Mouse (Mus musculus) frontal cortex, postnatal 10 days (tissue): ENCODE data around the gene Vmn1r160.
"Not testable (repeated sequence)": the region's sequence is repeated elsewhere in the genome, so short reads cannot be mapped to it uniquely, and the experiment has no call there.

Experiments used
- DNase-seq, 2 experiments: peaks; one replicate each; pipeline ENCODE4 v3.0.0; 2022; ENCODE audit warnings: low spot score in 2 of 2, mixed read lengths in 1 of 2

Vmn1r160 gene

DNA sequence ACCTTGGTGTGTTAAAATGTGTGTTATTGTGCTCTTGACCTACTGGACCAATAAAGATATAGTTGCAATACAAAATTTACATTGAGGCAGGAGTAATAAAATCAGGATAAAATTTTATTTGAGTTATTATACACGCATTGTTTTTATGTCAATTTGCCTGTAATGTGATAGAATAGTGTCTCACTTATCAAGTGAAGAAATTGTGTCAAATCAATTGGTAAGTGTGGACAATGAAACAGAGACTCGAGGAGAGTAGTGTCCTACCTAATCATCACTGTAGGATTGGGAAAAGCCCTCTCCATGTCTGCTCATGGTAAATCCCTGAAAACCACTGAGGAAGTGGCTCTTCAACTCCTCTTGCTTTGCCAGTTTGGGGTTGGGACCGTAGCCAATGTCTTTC, at the start of gene Vmn1r160:
TSS of gene Vmn1r160 (plus strand) at position 301 of the 400 bp plus-strand sequence.
- DNase-seq, result not testable (repeated sequence)

DNA sequence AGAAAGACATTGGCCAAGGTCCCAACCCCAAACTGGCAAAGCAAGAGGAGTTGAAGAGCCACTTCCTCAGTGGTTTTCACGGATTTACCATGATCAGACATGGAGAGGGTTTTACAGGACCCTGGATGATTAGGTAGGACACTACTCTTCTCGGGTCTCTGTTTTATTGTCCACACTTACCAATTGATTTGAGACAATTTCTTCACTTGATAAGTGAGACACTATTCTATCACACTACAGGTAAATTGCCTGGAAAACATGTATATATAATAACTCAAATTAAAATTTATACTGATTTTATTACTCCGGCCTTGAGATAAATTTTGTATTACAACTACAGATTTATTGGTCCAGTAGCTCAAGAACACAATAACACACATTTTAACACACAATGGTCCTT, 27.5 kb upstream of the Vmn1r160 start, which contains the start of gene Vmn1r159:
TSS of gene Vmn1r159 (minus strand) at position 101 of the 400 bp plus-strand sequence.
- not testable (repeated sequence) for DNase-seq
